Mouse (Mus musculus) thymus, postnatal 0 days (tissue): ENCODE data around the gene Inpp5b. TPM values are rescaled to one million over a fixed set of nuclear protein-coding genes. Genes with fewer than 3 reads are reported as not detected.

Experiments used
- DNase-seq: peaks from one replicate; pipeline ENCODE4 v3.0.0-alpha.2; 2015; ENCODE audit warnings: low spot score
- polyA plus RNA-seq: library from polyadenylated mRNA; unstranded; fragments of >200 nt; fragmentation: Nextera tagmentation; extraction: Ambion mirVana; gene quantifications from 2 replicates; pipeline ENCODE4 v1.2.1, GENCODE M21; 2015

The Inpp5b gene
- polyA plus RNA-seq, 1 experiment from 2014 or later = 46.8 TPM

DNA sequence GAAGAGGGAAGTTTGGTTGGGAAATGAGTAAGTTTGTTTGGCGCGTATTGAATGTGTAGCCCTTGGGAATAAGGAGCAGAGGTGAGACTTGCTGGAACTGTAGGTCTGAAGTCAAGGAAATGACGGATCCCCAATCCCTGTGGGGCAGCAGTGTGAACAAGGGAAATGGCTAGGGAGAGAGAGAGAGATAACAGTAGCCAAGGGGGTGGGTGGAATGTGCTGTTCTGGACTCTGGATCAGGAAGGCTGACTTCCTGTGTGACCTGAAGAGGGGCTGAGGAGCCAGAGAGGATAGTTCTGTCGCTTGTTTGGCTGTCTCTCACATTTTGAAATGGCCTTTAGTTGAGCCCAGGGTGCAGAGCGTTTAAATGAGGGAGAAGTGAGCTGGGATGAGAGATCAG lies 66.9 kb downstream of the Inpp5b start:
- no peak for DNase-seq

DNA sequence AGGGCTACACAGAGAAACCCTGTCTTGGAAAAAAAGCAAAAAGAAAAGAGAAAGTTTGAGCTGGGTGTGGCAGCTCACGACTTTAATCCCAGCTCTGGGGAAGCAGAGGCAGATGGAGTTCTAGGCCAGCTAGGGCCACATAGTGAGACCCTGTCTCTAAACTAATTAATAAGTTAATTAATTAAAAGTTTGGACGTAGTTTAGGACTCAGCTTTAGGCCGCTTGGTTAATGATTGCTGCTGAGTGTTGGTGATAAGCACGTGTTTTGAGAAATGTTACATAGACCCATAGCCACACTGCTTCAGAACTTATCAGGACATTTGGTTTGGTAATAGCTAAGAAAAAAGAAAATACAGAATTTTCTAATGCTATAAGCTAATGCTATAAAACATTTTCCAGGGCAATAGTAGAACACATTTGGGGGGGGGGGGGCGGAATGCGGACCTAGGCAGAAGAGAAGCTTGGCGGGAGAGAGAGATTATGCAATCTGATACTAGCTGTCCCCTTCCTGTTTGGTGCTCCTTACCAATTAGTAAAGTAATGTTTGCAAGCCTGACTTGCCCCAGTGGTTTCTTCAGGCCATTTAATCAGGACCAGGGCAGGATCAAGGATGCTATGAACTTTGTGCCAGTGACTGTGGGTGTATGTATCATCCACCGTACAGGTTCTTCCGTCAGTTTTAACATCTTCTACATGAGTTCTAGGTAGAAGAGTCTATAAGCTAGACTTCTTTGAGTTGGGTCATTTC lies 67.7 kb downstream of the Inpp5b start:
- DNase-seq = no peak

DNA sequence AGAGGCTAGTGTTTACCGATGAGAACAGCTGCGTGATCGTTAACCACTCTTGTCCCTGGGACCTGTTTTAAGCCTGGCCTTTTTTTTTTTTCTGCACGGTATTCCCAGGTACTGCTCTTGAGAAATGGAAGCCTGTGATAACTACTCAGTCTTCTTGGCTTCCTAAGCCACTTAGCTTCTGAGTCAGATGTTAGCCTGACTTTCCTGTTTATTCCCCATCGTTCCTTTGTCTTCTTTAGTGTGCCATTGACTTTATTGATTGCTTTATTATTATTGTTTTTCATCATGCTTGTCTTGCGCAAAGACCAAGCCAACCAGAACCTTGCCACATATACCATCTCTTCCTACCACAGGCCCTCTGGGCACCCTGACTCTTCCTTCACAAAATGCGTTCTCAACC lies 68.4 kb downstream of the Inpp5b start:
- no peak for DNase-seq

DNA sequence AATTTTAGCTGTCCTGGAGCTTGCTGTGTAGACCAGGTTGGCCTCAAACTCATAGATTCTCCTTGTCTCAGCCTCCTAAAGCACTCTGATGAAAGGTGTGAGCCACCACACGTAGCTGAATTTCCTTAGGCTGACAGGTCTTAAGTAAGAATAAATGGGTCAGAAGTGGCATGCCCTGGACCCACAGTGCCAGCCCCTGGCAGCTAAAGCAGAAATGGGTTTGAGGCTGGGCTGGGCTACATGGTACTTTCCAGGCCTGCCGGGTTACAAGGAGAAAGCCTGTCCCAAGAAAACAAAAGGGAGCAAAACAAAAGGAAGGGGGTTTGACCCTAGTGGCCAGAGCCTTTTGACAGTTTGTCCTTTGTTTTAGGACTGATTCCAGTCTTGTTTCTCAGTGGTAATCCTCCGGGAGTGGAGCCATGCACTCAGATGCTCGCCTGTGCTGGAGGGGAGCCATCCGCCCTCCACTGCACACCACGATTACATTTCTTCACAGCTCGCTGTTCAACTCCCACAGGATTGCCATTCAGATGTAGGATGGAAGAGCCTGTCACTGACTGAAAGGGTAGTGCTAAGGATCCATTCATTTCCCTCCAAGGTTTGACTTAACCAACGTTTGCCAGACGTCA lies 69.8 kb downstream of the Inpp5b start:
- no peak for DNase-seq

DNA sequence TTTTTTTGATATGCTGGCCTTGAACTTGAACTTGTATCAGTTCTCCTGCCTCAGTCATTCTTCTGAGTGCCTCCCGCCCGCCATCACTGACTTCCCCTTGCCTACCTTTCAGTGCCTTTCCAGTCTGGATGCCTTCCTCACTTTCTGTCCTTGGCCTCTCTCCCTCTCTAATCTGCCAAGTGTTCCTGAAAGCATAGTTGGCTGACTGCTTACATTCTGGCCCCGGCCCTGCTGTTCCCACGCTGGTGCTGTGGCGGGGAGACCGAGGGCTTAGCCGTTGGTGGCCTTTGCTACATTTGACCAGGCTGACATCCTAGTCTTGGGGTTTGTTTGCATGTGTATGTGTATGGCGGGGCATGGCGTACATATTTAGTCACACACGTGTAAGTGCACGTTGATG lies 74.3 kb downstream of the Inpp5b start:
- no peak for DNase-seq

DNA sequence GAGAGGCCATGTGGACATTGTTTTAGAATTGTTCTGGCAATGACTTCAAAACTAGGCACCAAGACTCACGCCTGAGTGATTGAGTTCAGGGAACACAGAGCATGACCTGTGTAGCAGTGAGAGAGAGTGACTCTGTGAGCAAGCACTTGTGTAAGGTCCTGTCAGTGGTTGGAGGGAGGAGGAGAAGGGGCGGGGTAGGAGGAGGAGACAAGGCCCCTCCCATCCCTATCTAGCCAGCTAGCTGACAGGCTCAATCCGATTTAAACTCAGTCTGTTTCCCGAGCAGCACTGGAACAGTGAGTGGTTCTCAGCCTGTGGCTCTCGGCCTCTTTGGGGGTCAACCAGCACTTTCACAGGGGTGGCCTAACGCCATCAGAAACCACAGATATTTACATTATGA lies 76.2 kb downstream of the Inpp5b start:
- no peak for DNase-seq

DNA sequence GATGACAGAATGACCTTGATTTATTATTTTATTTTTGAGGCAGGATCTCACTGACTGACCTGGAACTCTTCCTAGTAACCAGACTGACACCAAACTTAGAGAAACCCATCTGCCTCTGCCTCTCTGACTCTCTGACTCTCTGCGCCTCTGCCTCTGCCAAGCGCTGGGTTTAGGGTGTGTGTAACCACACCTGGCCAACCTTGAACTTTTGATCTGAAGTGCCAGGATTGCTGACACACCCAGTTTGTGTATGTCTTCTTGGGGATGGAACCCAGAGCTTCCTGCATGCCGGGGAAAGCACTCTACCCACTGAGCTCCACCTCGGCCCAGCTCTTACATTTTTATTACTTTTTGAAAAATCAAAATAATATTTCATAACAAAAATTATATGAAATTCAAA lies 77.2 kb downstream of the Inpp5b start:
- no peak for DNase-seq

DNA sequence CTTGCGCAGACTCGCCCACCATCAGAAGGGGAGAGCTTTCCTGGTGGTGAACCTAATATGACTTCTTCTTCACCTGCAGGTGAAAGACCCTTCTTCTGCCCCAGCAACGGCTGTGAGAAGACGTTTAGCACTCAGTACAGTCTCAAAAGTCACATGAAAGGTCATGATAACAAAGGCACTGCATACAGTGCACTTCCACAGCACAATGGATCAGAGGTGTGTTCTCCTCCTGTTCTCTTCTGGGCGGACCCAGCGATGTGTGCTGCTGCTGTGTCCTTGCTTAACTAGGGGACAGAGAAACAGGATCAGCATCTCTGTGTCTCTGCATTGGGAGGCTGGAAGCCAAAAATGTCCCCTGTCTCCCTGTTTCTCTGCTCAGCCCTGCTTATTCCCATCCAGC lies 83.3 kb downstream of the Inpp5b start:
- DNase-seq = no peak

DNA sequence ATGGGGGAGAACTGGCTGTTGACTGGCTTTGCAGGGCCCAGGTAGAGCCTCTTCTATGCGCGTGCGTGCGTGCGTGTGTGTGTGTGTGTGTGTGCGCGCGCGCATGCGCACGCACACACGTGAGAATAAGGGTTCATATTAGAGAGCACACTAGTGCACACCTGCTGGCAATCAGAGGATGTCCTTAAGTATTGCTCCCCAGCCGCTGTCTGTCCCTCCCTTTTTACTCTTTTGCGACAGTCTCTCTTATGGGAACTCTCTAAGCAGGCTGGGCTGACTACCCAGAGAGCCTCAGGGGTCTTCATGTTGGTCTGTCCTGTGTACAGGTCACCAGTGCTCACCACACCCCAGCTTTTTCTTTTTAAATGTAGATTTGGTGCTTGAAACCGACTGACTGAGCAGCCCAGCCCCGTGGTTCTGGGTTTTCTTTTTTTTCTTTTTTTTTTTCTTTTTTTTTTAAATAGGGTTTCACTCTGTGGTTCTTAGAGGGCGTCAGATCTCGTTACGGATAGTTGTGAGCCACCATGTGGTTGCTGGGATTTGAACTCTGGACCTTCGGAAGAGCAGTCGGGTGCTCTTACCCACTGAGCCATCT lies 83.8 kb downstream of the Inpp5b start:
- no peak for DNase-seq

DNA sequence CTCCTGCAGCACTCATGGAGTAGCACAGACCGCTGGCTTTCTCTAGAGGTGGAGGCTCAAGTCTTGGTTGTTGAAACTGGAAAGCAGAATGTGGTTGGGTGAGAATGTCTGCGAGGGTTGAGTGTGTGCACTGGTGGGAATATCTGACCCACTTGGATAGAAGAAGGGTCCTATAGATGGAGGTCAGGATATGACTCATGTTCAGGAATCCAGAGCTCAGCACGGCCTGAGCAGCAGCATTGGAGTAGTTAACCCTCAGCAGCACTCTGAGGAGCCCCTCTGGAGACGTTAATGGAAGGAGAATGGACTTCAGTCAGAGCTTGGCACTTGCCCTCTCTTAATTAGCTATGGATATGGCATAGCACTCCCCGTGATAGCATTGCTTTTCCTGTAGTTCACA lies 88.0 kb downstream of the Inpp5b start:
- DNase-seq = no peak

DNA sequence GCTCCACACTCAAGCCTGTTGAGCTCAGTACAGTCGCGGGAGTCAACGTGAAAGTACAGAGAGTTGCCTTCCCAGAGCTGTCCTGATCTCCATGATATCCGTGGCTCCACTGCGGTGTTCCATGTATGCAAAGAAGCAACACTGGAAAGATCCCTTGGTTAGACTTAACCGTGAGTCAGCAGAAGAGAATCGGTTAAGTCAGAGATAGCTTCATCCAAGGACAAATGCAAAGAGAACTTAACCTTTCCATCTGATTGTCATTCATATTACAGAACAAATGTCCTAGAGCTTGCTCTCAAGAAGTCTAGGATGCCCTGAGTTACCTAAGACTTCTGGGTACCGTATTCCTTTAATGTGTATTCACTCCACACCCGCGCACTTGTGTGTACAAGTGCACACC lies 91.1 kb downstream of the Inpp5b start:
- DNase-seq = no peak

DNA sequence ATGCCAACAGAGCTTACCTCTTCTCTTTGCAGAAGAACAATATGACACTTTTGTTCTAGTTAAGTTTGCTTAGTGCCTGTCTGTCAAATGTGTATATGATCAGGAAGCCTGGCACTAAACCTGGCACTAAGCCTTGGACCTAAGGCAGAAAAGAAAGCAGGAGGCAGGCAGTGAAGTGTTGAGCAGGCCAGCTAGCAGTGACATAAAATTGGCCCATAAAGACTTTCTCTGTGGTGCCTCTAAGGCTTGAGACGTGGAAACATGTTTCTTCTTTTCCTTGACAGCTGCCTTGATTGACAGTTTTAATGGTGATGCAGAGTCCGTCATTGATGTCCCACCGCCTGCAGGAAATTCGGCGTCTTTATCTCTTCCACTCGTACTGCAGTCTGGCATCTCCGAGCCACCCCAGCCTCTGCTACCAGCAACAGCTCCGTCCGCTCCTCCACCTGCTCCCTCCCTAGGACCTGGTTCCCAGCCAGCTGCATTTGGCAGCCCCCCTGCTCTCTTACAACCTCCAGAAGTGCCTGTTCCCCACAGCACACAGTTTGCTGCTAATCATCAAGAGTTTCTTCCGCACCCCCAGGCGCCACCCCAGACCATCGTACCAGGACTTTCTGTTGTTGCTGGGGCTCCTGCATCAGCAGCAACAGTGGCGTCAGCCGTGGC lies 96.5 kb downstream of the Inpp5b start:
- no peak for DNase-seq

DNA sequence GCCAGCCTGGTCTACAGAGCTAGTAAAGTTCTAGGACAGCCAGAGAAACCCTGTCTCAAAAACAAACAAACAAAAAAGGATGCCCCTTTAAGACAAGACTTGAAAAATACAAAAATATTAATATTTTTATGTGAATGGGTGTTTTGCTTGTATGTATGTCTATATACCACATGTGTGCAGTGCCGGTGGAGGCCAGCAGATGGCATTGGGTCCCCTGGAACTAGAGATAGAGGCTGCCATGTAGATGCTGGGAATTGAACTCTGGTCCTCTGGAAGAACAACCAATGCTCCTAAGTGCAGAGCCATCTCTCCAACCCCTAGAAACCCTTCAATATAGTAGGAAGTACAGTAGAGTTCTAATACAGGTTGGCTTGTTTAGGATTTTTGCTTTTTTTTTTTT lies 99.3 kb downstream of the Inpp5b start:
- no peak for DNase-seq

DNA sequence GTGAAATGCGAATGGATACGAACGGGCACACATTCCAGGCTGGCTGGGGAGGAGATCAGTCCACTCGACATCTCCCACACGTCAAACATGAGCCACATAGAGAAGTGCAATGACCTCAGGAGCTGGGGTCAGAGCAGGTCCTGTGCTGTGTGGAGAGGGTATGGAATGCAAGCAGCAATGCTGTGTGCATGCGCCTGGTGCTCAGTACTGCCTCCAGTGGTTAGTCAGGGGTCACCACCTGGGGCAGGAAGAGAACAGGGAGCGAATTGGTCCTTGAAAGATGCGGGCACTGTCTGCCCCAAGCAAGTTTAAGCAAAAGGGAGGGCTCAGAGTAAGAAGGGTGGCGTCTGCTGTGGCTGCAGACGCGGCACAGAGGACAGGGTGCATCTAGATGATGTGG lies 101.8 kb downstream of the Inpp5b start:
- peak; percentile 42 for DNase-seq

DNA sequence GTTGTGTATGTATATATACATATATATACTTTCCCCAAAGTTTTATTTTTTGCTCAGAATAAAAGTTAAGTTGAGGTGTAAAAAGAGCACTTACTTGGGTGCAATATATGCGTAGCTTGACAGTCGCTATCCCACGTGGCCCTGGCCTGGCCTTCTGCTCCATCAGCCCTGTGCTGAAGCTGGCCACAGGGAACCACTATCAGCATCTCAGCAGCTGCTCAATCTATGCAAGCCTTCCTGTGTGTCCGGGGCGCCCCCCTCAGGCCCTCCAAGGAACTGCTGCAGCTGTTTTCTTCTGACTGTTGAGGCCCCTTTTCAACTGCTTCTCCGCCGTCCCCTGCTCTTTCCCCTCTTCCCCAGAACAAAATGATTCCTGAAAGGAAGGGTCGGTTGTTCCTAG lies 105.9 kb downstream of the Inpp5b start:
- peak; percentile 71 for DNase-seq

DNA sequence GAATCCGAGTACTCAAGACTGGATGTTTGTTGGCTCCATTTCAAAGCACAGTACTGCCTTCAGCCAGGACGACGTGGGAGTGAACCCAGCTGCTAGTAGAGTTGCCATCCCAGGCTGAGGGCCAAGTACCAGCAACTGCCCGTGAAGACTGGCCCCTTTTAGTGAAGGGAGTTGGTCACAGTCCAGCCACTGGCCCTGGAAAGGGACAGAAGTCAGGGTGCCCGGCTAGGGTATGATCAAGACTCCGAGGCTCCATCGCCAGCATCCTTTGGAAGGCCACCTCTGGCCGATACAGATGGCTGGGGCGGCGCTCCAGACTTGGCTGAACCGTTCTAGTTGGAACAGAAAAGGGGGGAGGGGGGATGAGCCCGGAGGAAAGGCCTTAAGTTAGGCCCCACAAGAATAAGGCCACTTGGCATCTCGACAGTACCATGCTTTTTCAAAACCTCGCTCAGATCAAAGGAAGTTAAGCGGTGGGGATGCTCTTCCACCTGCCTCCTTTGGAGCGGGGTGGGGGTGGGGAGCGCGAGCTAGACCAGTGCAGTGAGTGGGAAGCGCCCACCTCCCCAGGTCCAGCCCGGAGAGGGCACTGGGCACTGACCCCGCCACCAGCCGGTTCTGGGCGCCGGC lies 108.1 kb downstream of the Inpp5b start:
- DNase-seq = no peak

DNA sequence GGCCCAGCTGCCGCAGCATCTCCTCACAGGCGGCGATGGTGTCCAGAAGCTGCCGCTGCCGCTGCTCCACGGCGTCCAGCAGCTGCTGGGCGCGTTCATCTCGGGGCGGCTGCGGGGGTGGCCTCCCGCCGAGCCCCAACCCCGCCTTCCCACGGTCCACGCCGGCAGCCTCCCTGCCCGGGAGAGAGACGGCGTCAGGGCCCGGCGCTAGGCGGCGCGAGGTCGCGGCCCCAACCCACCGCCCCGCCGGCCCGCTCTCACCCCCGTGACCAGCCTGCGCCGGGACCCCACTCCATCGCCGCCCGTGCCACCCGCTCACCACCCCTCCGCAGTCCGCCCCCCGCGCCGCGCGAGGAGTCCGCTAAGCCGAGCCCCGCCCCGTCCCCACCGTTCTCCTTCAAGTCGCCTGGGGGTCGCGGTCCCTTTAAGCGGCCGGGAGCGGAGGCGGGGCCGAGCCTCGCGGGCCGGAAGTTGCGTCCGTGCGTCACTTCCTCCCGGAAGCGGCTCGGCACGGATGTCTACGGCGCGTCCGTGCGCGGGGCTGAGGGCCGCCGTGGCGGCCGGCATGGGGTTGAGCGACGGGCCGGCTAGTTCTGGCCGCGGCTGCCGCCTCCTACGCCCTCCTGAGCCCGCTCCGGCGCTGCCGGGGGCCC lies 108.7 kb downstream of the Inpp5b start, which contains the start of gene Yrdc:
Gene Yrdc, plus strand, starts transcription at position 419 of the 653 bp plus-strand sequence.
- peak; percentile 94 for DNase-seq
